Mouse (Mus musculus) MEL (cell line): Measurements from ENCODE around the gene Mettl5.

Experiments
- CTCF ChIP-seq, 3 experiments: IDR thresholded peaks in 2 of 3; conservative IDR thresholded peaks in 1 of 3; 2 replicates each; pipeline ENCODE4 v1.5.1; 2011 to 2012; ENCODE audit warnings: low read length in 3 of 3, low read depth in 2 of 3, mild to moderate bottlenecking in 2 of 3, improper control_type of control experiment in 1 of 3, inconsistent platforms in 1 of 3, mixed read lengths in 1 of 3, moderate library complexity in 1 of 3; ENCODE audit not compliant: control insufficient read depth in 1 of 3, insufficient read depth in 1 of 3, poor library complexity in 1 of 3, severe bottlenecking in 1 of 3
- EP300 ChIP-seq, 2 experiments: IDR thresholded peaks; 2 replicates each; pipeline ENCODE4 v1.6.1; 2011; ENCODE audit warnings: improper control_type of control experiment in 2 of 2, low read length in 2 of 2, low read depth in 1 of 2, mild to moderate bottlenecking in 1 of 2
- MAX ChIP-seq: IDR thresholded peaks from 2 replicates; pipeline ENCODE4 v1.6.1; 2011; ENCODE audit warnings: low read length, improper control_type of control experiment
- POLR2A ChIP-seq, 2 experiments: IDR thresholded peaks; 2 replicates each; pipeline ENCODE4 v1.6.1; 2011 to 2012; ENCODE audit warnings: low read length in 2 of 2, mild to moderate bottlenecking in 2 of 2, control low read depth in 1 of 2, improper control_type of control experiment in 1 of 2, low read depth in 1 of 2, moderate library complexity in 1 of 2; ENCODE audit not compliant: control insufficient read depth in 1 of 2, insufficient read depth in 1 of 2, poor library complexity in 1 of 2
- POLR2AphosphoS5 ChIP-seq: IDR thresholded peaks from 2 replicates; pipeline ENCODE4 v1.6.1; 2012; ENCODE audit warnings: low read depth, borderline replicate concordance, mild to moderate bottlenecking, inconsistent platforms, low read length, moderate library complexity, mixed read lengths
- TAL1 ChIP-seq: IDR thresholded peaks from 2 replicates; pipeline ENCODE4 v1.6.1; 2012; ENCODE audit warnings: mild to moderate bottlenecking, inconsistent platforms, low read length, moderate library complexity, mixed read lengths
- TBP ChIP-seq: IDR thresholded peaks from 2 replicates; pipeline ENCODE4 v1.8.0; 2011; ENCODE audit warnings: low read depth, low read length, improper control_type of control experiment
- ZC3H11A ChIP-seq: IDR thresholded peaks from 2 replicates; pipeline ENCODE4 v1.6.1; 2012; ENCODE audit warnings: low read depth, mild to moderate bottlenecking, inconsistent platforms, low read length, improper control_type of control experiment

- no peak for TF ChIP-seq ZC3H11A
- no peak for TF ChIP-seq EP300 (IDR thresholded peaks at IDR 0.05; ENCODE audit: low read depth in 1 of 2, low read length in 2 of 2)
- TF ChIP-seq CTCF (IDR thresholded peaks at IDR 0.05 in 2 of 3, conservative IDR thresholded peaks at IDR 0.05 in 1 of 3; ENCODE audit: control insufficient read depth in 1 of 3, insufficient read depth in 1 of 3, low read depth in 2 of 3, low read length in 3 of 3, poor library complexity in 1 of 3, severe bottlenecking in 1 of 3), result no peak
- TF ChIP-seq TAL1, result no peak
- no peak for TF ChIP-seq POLR2A (IDR thresholded peaks at IDR 0.05; ENCODE audit: control insufficient read depth in 1 of 2, insufficient read depth in 1 of 2, low read depth in 1 of 2, low read length in 2 of 2, poor library complexity in 1 of 2)
- no peak for TF ChIP-seq POLR2AphosphoS5
- no peak for TF ChIP-seq MAX
- TF ChIP-seq TBP, result no peak
Observed at GRCm38 (mm10) chr2:69903541-69903940, 18.1 kb upstream of the Mettl5 start.
